1 mouse cellular context compared by ENCODE assay signal in the genomic region with DNA sequence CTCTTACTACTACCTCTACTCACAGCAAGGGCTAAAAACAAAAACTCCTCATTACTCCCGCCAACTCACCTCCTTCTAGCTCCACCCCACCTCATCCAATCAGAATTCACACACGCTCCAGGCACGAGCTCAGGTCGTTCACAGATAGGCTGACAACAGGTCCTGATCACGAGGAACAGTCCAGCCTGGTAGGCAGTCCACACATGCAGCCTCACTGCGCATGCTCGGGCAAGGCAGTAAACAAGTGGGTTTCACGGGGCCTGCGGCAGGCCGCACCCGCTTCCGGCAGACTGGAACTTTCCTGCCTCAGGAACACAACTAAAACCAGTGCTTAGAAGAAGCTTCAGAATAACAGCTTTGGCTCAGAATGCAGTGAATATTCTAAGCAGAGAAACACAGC. TPM values are rescaled to one million over a fixed set of nuclear protein-coding genes. Genes with fewer than 3 reads are reported as not detected.
"Had no signal": no experiment of that assay in that cellular context is flagged by ENCODE, and none has a peak within 500 bp of the region (broad histone marks: within the 10 kb centered on the region; RNA-seq: fewer than 3 reads in every experiment).

No protein-coding gene starts in this region.

RNA-seq across cellular contexts. Expression of gene Crygs, which starts 33.1 kb away (rescaled TPM):
- total RNA-seq: neutrophil, adult 5-6 weeks had no signal
